Mouse (Mus musculus) left cerebral cortex, postnatal 10 days (tissue): Measurements from ENCODE around the gene Gm13278. TPM values are rescaled to one million over a fixed set of nuclear protein-coding genes. Genes with fewer than 3 reads are reported as not detected.
"Not testable (repeated sequence)": the region's sequence is repeated elsewhere in the genome, so short reads cannot be mapped to it uniquely, and the experiment has no call there.

ENCODE experiments used
- DNase-seq, 2 experiments: peaks; one replicate each; pipeline ENCODE4 v3.0.0; 2021 to 2022; ENCODE audit warnings: low spot score in 2 of 2, mixed read lengths in 1 of 2; ENCODE audit errors: extremely low spot score in 1 of 2
- intact Hi-C: fragments of 180-260 bp; cut with DNase I; formaldehyde crosslinking; loops from one replicate; pipeline ENCODE4 v1.15.1; 2025
- total RNA-seq, 2 experiments: library from RNA; stranded (reverse); gene quantifications; 2 replicates each; pipeline ENCODE4 v1.2.3; 2021

The Gm13278 gene
- total RNA-seq, 2 experiments from 2014 or later, result not detected

GRCm38 (mm10) chr4:88782335-88782734 lies 9.0 kb upstream of the Gm13278 start:
- DNase-seq, intact Hi-C loops: not testable (repeated sequence)

GRCm38 (mm10) chr4:88785409-88785808 lies 5.9 kb upstream of the Gm13278 start, which contains the start of gene Gm13276:
Gm13276 (plus strand) TSS chr4:88785709.
- intact Hi-C loops, DNase-seq: not testable (repeated sequence)

- DNase-seq, result peak; percentile 57 to 63
- intact Hi-C loops, result not testable (repeated sequence)
Observed at GRCm38 (mm10) chr4:88788402-88788801, 2.9 kb upstream of the Gm13278 start, which contains the start of gene Gm13277. Gm13277 (plus strand) TSS chr4:88788632.

DNA sequence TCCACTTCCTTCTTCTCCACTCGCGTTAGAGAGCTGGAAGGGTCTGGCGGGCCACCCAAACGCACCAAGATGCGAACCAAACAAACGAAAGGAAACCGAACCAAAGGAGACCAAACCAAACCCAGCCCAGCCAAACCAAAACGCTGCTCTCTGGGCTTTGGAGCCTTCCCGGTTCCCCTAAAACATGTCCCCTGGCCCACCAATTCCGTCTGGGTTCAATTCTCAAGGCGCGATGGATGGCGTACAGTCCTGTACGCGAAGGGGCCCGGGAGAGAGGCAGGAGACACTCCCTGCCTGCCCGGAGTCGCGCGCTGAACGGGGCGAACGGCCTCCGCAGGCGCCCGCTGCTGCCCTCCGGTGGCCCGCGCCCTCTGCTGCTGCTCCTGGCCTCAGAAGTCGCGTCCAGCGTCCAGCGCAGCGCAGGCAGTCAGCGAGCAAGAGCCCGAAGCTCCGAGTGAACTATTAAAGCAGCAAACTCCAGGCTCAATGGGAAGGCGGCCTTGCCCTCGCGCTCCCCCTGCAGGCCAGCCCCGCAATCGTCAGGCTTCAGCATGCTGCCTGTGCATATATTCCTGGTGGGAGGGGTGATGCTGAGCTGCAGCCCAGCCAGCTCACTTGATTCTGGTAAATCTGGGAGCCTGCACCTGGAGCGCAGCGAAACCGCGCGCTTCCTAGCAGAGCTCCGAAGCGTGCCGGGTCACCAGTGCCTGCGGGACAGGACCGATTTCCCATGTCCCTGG lies 2.8 kb downstream of the Gm13278 start, which contains the start of gene Gm13275:
TSS of gene Gm13275 (plus strand) at position 552 of the 740 bp plus-strand sequence.
- intact Hi-C loops, result not testable (repeated sequence)
- peak; percentile 38 to 44 for DNase-seq

GRCm38 (mm10) chr4:88797097-88797496 lies 5.7 kb downstream of the Gm13278 start, which contains the start of gene Gm13279:
Gm13279 (plus strand) TSS chr4:88797397.
- intact Hi-C loops, DNase-seq: not testable (repeated sequence)

GRCm38 (mm10) chr4:88799365-88799764 lies 8.0 kb downstream of the Gm13278 start, which contains the start of gene Gm13285:
Gm13285 (plus strand) TSS chr4:88799665.
- DNase-seq, intact Hi-C loops: not testable (repeated sequence)

- DNase-seq, intact Hi-C loops: not testable (repeated sequence)
Observed at GRCm38 (mm10) chr4:88802954-88803353, 11.6 kb downstream of the Gm13278 start, which contains the start of gene Gm13287. Gm13287 (plus strand) TSS chr4:88803254.

DNA sequence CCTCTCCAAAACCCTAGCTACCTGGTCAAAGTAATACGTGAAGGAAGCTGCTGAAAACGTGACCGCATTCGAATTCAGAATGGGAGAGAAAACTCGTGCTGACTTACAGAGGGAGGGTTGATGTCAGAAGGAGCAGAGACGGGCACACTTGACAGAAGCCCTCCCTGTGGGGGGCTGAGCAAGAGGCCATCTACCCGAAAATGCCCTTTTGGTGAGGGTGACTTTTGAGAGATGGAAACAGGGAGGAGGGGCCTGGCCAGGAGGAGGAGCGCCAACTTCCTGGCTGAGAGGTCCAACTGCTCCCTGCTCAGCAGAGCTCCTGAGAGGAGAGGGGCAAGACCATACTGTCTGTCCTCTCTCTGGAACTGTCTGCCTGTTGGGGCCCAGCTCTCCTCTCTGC lies 13.9 kb downstream of the Gm13278 start, which contains the start of gene Gm13288:
TSS of gene Gm13288 (plus strand) at position 301 of the 400 bp plus-strand sequence.
- intact Hi-C loops, DNase-seq: not testable (repeated sequence)

GRCm38 (mm10) chr4:88805761-88806160 lies 14.4 kb downstream of the Gm13278 start:
- peak in 1 of 2 experiments; percentile 30 for DNase-seq
- intact Hi-C loops, result not testable (repeated sequence)

DNA sequence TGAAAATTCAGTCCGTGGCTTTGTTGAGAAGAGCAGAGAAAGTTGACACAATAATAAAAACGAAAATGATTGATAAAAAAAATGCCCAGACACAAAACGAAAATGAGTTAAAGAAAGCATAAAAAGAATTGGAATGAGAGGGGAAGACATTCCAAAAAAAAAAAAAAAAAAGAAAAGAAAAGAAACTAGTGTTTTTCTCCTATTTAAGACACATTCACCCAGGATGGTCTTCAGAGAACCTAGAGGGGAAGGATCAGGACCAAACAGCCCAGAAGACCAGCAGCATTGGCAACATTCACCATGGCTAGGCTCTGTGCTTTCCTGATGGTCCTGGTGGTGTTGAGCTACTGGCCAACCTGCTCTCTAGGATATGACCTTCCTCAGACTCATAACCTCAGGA lies 24.6 kb downstream of the Gm13278 start, which contains the start of gene Ifna7:
TSS of gene Ifna7 (plus strand) at position 301 of the 400 bp plus-strand sequence.
- intact Hi-C loops, result no loop called here
- no peak for DNase-seq

DNA sequence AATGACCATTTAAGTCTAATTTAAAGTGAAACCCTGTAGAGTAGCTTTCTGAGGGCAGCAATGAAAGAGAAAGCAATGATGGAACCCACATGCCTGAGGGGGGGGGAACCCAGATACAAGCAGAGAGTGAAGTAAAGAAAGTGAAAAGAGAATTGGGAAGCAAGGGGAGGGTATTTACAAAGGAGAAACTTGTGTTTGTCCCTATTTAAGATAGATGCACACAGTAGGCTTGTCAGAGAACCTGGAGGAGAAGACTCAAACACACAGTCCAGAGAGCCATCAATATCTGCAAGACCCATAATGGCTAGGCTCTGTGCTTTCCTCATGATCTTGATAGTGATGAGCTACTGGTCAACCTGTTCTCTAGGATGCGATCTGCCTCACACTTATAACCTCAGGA lies 28.3 kb downstream of the Gm13278 start, which contains the start of gene Ifna11:
TSS of gene Ifna11 (plus strand) at position 301 of the 400 bp plus-strand sequence.
- no peak for DNase-seq
- intact Hi-C loops, result loop anchor here (10.0 kb wide), 1 partner anchor 135 kb away; the partner anchor contains the start of gene Ifna2

DNA sequence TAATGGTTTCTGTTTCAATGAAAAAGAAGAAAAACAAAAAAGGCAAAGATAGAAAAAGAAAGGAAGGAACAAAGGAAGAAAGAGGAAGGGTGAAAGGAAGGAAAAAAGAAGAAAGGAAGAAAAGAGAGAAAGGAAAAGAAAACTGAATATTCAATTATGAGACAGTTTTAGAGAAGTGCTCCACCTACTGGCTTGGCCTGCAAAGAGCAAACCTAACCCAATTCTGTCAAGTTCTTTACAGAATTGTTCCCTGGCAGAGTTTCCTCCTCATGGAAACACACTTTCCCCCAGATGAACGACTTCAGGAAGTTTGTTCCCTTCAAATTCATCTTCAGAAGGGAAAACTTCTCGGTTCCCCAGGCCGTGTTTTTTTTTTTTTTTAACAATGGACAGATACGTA lies 31.6 kb downstream of the Gm13278 start:
- peak in 1 of 2 experiments; percentile 17 for DNase-seq
- intact Hi-C loops, result loop anchor here (10.0 kb wide), 1 partner anchor 138 kb away; the partner anchor contains the start of gene Ifna2

DNA sequence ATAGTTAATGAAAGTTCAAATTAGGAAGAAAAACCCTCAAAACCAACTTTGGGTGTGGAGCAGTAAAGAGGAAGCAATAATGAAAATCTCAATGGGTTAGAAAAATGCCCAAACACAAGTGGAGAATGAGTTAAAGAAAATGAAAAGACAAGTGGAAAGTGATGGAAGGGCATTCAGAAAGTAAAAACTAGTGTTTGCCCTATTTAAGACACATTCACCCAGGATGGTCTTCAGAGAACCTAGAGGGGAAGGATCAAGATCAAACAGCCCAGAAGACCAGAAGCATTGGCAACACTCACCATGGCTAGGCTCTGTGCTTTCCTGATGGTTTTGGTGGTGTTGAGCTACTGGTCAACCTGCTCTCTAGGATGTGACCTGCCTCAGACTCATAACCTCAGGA lies 35.8 kb downstream of the Gm13278 start, which contains the start of gene Ifna6:
TSS of gene Ifna6 (plus strand) at position 301 of the 400 bp plus-strand sequence.
- intact Hi-C loops, result loop anchor here (10.0 kb wide), 1 partner anchor 142 kb away; the partner anchor contains the start of gene Ifna2
- DNase-seq, result not testable (repeated sequence)

DNA sequence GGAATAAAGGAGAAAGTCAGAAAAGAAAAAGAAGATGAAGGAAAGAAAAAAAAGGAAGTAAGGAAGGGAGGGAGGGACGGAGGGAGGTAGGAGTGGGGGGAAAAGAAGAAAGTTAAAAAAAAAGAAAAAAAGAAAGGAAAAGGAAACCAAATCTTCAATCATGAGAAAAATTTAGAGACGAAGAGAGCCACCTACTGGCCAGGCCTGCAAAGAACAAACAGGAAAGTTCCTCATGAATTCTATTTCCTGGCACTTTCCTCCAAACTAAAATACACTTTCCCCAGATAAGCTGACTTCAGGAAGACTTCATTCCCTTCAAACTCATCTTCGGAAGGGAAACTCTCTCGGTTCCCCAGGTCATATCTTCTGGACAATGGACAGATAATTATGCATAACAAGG lies 39.2 kb downstream of the Gm13278 start:
- intact Hi-C loops, result no loop called here
- peak; percentile 11 to 26 for DNase-seq

DNA sequence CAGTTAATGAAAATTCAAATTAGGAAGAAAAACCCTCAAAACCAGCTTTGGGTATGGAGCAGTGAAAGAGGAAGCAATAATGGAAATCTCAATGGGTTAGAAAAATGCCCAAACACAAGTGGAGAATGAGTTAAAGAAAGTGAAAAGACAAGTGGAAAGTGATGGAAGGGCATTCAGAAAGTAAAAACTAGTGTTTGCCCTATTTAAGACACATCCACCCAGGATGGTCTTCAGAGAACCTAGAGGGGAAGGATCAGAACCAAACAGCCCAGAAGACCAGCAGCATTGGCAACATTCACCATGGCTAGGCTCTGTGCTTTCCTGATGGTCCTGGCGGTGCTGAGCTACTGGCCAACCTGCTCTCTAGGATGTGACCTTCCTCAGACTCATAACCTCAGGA lies 43.9 kb downstream of the Gm13278 start, which contains the start of gene Ifna5:
TSS of gene Ifna5 (plus strand) at position 301 of the 400 bp plus-strand sequence.
- intact Hi-C loops, DNase-seq: not testable (repeated sequence)

DNA sequence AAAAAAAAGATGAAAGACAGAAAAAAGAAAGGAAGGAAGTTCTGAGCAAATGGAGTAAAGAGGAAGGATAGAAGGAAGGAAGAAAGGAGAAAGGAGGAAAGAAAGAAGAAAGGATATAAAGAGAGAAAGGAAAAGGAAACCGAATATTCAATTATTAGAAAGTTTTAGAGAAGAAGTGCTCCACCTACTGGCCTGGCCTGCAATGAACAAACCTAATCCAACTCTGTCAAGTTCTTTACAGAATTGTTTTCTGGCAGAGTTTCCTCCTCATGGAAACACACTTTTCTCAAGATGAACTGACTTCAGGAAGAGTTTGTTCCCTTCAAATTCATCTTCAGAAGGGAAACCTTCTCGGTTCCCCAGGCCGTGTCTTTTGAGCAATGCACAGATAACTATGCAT lies 47.5 kb downstream of the Gm13278 start:
- intact Hi-C loops, result no loop called here
- DNase-seq, result no peak

DNA sequence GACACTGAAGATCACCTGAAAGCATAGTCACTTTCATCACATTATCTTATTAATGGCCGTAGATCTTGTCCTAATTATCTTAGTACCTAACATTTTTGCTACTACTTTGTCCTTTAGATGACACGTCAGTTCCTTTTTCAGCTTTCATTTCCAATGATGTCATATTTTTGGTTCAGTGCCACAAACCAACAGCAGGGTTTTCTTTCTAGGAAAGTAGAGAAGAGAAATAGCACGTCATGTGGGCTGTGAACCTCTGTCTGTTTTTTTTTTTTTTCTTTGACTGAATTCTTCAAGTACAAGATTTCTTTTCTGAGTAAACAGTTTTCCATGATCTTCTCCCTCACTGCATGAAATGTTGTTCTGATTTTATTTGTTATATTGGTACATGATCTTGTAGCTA lies 48.7 kb downstream of the Gm13278 start:
- no peak for DNase-seq
- intact Hi-C loops, result no loop called here

DNA sequence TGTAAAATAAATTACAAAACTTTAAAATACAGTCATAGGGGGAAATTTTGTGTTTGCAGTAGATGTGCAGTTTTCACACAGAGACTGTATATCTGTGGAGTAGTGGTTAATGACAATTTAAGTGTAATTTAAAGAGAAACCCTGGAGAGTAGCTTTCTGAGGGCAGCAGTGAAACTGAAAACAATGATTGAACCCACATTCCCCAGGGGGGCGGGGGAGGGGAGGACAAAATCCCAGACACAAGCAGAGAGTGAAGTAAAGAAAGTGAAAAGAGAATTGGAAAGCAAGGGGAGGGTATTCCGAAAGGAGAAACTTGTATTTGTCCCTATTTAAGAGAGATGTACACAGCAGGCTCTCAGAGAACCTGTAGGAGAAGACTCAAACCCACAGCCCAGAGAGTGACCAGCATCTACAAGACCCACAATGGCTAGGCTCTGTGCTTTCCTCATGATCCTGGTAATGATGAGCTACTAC lies 50.1 kb downstream of the Gm13278 start, which contains the start of gene Ifna4:
TSS of gene Ifna4 (plus strand) at position 424 of the 474 bp plus-strand sequence.
- intact Hi-C loops, result no loop called here
- no peak for DNase-seq
